Mouse (Mus musculus) embryonic facial prominence, embryonic 13.5 days (tissue): ENCODE data around the gene Cyp2u1. TPM values are rescaled to one million over a fixed set of nuclear protein-coding genes. Genes with fewer than 3 reads are reported as not detected.

Experiments
- ATAC-seq: fragments of 200-750 bp; cut with Nextera tagmentation; 2 replicates; pipeline ENCODE4 v1.8.0; 2017; ENCODE audit warnings: low read depth; ENCODE audit not compliant: insufficient number of reproducible peaks, insufficient read depth, low FRiP score, low TSS enrichment
- H3K27ac ChIP-seq: fragments of 300-500 bp; sonication (generic); 2 replicates; pipeline ENCODE4 v1.5.1; 2015; ENCODE audit warnings: moderate library complexity, mild to moderate bottlenecking, inconsistent platforms
- H3K27me3 ChIP-seq: fragments of 300-500 bp; sonication (generic); 2 replicates; pipeline ENCODE4 v1.6.1; 2015; ENCODE audit warnings: mild to moderate bottlenecking, inconsistent platforms
- H3K36me3 ChIP-seq: fragments of 300-500 bp; sonication (generic); 2 replicates; pipeline ENCODE4 v1.6.1; 2015; ENCODE audit warnings: mild to moderate bottlenecking, inconsistent platforms
- H3K4me1 ChIP-seq: fragments of 300-500 bp; sonication (generic); 2 replicates; pipeline ENCODE4 v1.6.1; 2015; ENCODE audit warnings: inconsistent platforms
- H3K4me2 ChIP-seq: fragments of 300-500 bp; sonication (generic); 2 replicates; pipeline ENCODE4 v1.6.1; 2015; ENCODE audit warnings: moderate library complexity, mild to moderate bottlenecking, inconsistent platforms
- H3K4me3 ChIP-seq: fragments of 300-500 bp; sonication (generic); 2 replicates; pipeline ENCODE4 v1.5.1; 2015; ENCODE audit warnings: mild to moderate bottlenecking, inconsistent platforms
- H3K9ac ChIP-seq: fragments of 300-500 bp; sonication (generic); 2 replicates; pipeline ENCODE4 v1.6.1; 2015; ENCODE audit warnings: mild to moderate bottlenecking, inconsistent platforms
- H3K9me3 ChIP-seq: fragments of 300-500 bp; sonication (generic); 2 replicates; pipeline ENCODE4 v1.6.1; 2016; ENCODE audit warnings: inconsistent platforms
- WGBS: fragments of 180-500 bp; shearing (Covaris S2); methylation state at CpG from one replicate; pipeline ENCODE4 v1.1.7; 2015; ENCODE audit warnings: mixed read lengths; 5-methylcytosine and 5-hydroxymethylcytosine counted together
- polyA plus RNA-seq: library from polyadenylated mRNA; unstranded; fragments of >200 nt; fragmentation: Nextera tagmentation; extraction: Ambion mirVana; gene quantifications from 2 replicates; pipeline ENCODE4 v1.2.1, GENCODE M21; 2015

The Cyp2u1 gene
- polyA plus RNA-seq, 1 experiment from 2014 or later: 2.4 TPM

DNA sequence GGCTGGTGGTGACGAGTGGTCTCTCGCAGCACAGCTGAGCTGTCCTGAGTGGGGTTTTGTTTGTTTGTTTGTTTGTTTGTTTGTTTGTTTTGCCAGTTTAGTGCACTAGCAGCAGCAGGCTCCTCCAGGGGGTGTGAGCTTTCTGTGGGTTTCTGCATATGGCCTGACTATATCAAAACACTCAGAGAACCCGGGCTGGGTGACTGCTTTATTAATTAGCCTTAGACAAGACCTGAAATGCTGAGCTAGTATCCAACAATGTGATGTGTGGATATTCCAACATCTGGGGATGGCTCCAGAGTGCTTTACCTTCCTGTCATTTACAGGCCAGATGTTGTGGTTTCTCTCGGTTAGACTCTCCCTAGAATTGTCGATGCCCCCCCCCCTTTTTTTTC is 290 bp upstream of the Cyp2u1 start:
- Histone ChIP-seq H3K4me2 (peak overlapping the region; percentile 98), H3K4me1 (peaks cover 8% of the 10 kb centered on the region), H3K27ac (no peak overlapping the region), H3K36me3 (no peaks in the 10 kb centered on the region), H3K27me3 (no peaks in the 10 kb centered on the region), H3K9me3 (no peaks in the 10 kb centered on the region; the same call in 1 of the 2 replicates), H3K9ac (0 out of 2 replicates have a peak overlapping the region, but pooled peaks have one; percentile 75), H3K4me3 (peak overlapping the region; percentile 77)
- WGBS: 17% methylated on average over 5 of the region's 5 CpGs
- peak; percentile 12; the same call in 1 of the 2 replicates for ATAC-seq

GRCm38 (mm10) chr3:131299908-131300307 is 3.1 kb downstream of the Cyp2u1 start:
- 9% methylated on average over 6 of the region's 6 CpGs for WGBS
- Histone ChIP-seq H3K4me1 (peaks cover 18% of the 10 kb centered on the region), H3K4me3 (no peak overlapping the region), H3K27ac (no peak overlapping the region), H3K9me3 (no peaks in the 10 kb centered on the region), H3K9ac (no peak overlapping the region), H3K4me2 (no peak overlapping the region), H3K36me3 (no peaks in the 10 kb centered on the region), H3K27me3 (no peaks in the 10 kb centered on the region)
- no peak for ATAC-seq

GRCm38 (mm10) chr3:131299078-131299477 is 3.9 kb downstream of the Cyp2u1 start:
- H3K9me3 ChIP-seq: no peaks in the 10 kb centered on the region
- no peak for ATAC-seq
- no peak overlapping the region for H3K4me2 ChIP-seq
- WGBS: 84% methylated on average over 9 of the region's 9 CpGs
- H3K27ac ChIP-seq: no peak overlapping the region
- H3K4me3 ChIP-seq: no peak overlapping the region
- H3K4me1 ChIP-seq: peaks cover 18% of the 10 kb centered on the region
- H3K9ac ChIP-seq: no peak overlapping the region
- no peaks in the 10 kb centered on the region for H3K27me3 ChIP-seq
- H3K36me3 ChIP-seq: no peaks in the 10 kb centered on the region

DNA sequence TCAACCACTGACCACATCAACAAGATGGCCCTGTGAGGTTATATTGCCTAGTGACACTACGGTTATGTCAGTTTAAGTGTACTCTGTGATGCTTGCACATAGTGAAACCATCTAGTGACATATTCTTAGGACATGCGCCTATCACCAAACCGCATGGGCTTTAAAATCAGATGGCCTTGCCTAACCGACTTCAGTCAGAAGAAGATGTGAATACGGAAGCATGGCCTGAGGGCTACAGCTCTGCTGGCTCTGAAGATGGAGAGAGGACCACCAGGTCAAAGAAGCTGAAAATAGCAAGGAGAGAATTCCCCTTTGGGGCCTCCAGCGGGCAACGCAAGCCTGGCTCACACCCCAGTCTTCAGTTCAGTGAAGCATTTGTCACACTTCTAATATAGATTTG is 6.1 kb downstream of the Cyp2u1 start:
- Histone ChIP-seq H3K9me3 (no peaks in the 10 kb centered on the region), H3K9ac (no peak overlapping the region), H3K4me2 (no peak overlapping the region), H3K4me3 (no peak overlapping the region), H3K4me1 (peaks cover 13% of the 10 kb centered on the region), H3K36me3 (no peaks in the 10 kb centered on the region), H3K27me3 (no peaks in the 10 kb centered on the region), H3K27ac (no peak overlapping the region)
- WGBS: 84% methylated on average over 7 of the region's 7 CpGs
- ATAC-seq: no peak

- no peaks in the 10 kb centered on the region for H3K9me3 ChIP-seq
- H3K9ac ChIP-seq: no peak overlapping the region
- H3K4me2 ChIP-seq: no peak overlapping the region
- H3K27me3 ChIP-seq: no peaks in the 10 kb centered on the region
- H3K4me3 ChIP-seq: no peak overlapping the region
- 77% methylated on average over 12 of the region's 12 CpGs for WGBS
- ATAC-seq: no peak
- H3K4me1 ChIP-seq: peaks cover 13% of the 10 kb centered on the region
- no peak overlapping the region for H3K27ac ChIP-seq
- H3K36me3 ChIP-seq: no peaks in the 10 kb centered on the region
Measured at GRCm38 (mm10) chr3:131295513-131296200, 7.4 kb downstream of the Cyp2u1 start.

DNA sequence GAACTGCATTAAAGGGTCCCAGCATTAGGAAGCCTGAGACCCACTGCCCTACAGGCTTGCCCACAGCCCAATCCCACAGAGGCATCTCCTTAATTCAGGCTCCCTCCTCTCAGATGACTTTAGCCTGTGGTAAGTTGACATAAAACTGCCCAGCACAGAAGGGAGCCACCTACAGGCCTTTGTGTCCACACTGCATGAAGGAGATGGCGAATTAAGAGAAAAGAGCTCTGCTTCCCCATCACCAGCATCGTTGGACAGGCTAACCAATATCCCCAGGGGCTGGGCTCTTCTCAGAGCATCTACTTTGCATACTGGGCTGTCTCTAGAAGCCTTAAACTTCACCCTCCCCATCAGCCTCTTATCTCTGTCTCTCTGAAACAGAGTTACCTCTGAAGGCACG is 8.5 kb downstream of the Cyp2u1 start:
- Histone ChIP-seq H3K4me2 (no peak overlapping the region), H3K27ac (no peak overlapping the region), H3K9ac (no peak overlapping the region), H3K27me3 (no peaks in the 10 kb centered on the region), H3K9me3 (no peaks in the 10 kb centered on the region), H3K36me3 (no peaks in the 10 kb centered on the region), H3K4me1 (peaks cover 13% of the 10 kb centered on the region), H3K4me3 (no peak overlapping the region)
- 57% methylated on average over 3 of the region's 3 CpGs for WGBS
- ATAC-seq: no peak

GRCm38 (mm10) chr3:131292959-131293358 is 10.1 kb downstream of the Cyp2u1 start:
- ATAC-seq: no peak
- H3K27ac ChIP-seq: no peak overlapping the region
- no peaks in the 10 kb centered on the region for H3K9me3 ChIP-seq
- H3K27me3 ChIP-seq: no peaks in the 10 kb centered on the region
- H3K9ac ChIP-seq: no peak overlapping the region
- H3K4me2 ChIP-seq: no peak overlapping the region
- H3K4me1 ChIP-seq: peaks cover 7% of the 10 kb centered on the region
- no peak overlapping the region for H3K4me3 ChIP-seq
- 66% methylated on average over 3 of the region's 3 CpGs for WGBS
- no peaks in the 10 kb centered on the region for H3K36me3 ChIP-seq

DNA sequence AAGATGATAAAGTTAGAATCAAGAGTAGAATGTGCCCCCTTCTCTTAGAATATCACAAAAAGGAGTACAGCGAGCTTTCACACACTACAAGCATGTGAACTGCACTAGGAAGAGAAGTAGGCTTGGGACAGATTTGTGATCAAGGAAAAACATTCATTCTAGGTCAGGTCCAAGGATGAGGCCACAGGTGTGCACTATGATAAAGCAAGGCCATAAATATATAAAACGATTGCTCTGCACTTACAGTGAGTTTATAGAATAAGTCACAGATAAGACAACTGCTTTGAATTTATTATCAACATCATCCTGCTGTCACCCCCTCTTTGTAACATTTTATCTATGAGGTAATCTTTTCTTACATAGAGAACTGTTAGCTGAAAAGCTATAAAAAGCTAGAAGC is 10.7 kb downstream of the Cyp2u1 start:
- Histone ChIP-seq H3K36me3 (no peaks in the 10 kb centered on the region), H3K9me3 (no peaks in the 10 kb centered on the region), H3K4me2 (no peak overlapping the region), H3K4me3 (no peak overlapping the region), H3K9ac (no peak overlapping the region), H3K27me3 (no peaks in the 10 kb centered on the region), H3K27ac (no peak overlapping the region), H3K4me1 (peaks cover 1% of the 10 kb centered on the region; the same call in 1 of the 2 replicates)
- ATAC-seq: no peak
- WGBS: 93% methylated on average over 2 of the region's 2 CpGs

GRCm38 (mm10) chr3:131291890-131292289 is 11.1 kb downstream of the Cyp2u1 start:
- H3K9ac ChIP-seq: no peak overlapping the region
- H3K4me1 ChIP-seq: no peaks in the 10 kb centered on the region
- WGBS: 83% methylated on average over 4 of the region's 4 CpGs
- H3K27me3 ChIP-seq: no peaks in the 10 kb centered on the region
- H3K36me3 ChIP-seq: no peaks in the 10 kb centered on the region
- no peak overlapping the region for H3K4me3 ChIP-seq
- no peak for ATAC-seq
- H3K27ac ChIP-seq: no peak overlapping the region
- no peak overlapping the region for H3K4me2 ChIP-seq
- no peaks in the 10 kb centered on the region for H3K9me3 ChIP-seq

DNA sequence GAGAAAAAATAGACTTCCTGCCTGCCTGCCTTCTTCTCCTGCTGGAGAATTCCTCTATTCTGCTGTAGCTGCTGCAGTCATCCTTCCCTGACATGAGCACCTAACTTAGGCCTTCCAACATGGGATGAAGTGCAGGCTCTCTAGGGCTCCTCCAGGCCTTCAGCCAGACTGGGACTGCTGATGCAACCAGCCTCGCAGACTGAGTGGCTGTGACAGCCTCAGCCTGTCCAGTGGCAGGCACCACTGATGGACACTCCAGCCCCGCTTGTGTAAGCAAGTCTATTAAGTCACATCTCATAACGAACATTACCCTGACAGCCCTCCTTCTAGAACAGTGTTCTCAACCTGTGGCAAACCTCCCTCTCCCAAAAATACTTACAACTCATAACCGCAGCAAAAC is 28.9 kb downstream of the Cyp2u1 start:
- no peak overlapping the region for H3K4me3 ChIP-seq
- peaks cover 27% of the 10 kb centered on the region for H3K4me1 ChIP-seq
- 87% methylated on average over 4 of the region's 4 CpGs for WGBS
- no peaks in the 10 kb centered on the region for H3K9me3 ChIP-seq
- H3K36me3 ChIP-seq: no peaks in the 10 kb centered on the region
- no peak overlapping the region for H3K27ac ChIP-seq
- H3K9ac ChIP-seq: no peak overlapping the region
- H3K27me3 ChIP-seq: no peaks in the 10 kb centered on the region
- H3K4me2 ChIP-seq: no peak overlapping the region
- ATAC-seq: no peak

- WGBS: 23% methylated on average over 10 of the region's 10 CpGs
- no peaks in the 10 kb centered on the region for H3K9me3 ChIP-seq
- peak overlapping the region; percentile 70 for H3K4me2 ChIP-seq
- H3K27ac ChIP-seq: peak overlapping the region; percentile 80
- H3K36me3 ChIP-seq: no peaks in the 10 kb centered on the region
- ATAC-seq: 0 out of 2 replicates have a peak, but pooled peaks have one; percentile 33
- peak overlapping the region; percentile 78 for H3K9ac ChIP-seq
- H3K4me1 ChIP-seq: peaks cover 35% of the 10 kb centered on the region
- no peaks in the 10 kb centered on the region for H3K27me3 ChIP-seq
- H3K4me3 ChIP-seq: peak overlapping the region; percentile 63
Measured at GRCm38 (mm10) chr3:131272374-131273100, 30.5 kb downstream of the Cyp2u1 start.
